Mouse (Mus musculus) brain, embryonic 18.5 days (tissue): ENCODE results near the gene Hspa8.

Experiments used
- DNase-seq: peaks from one replicate; pipeline ENCODE4 v3.0.0-alpha.2; 2012; ENCODE audit warnings: low read depth, low spot score

Gene Hspa8

DNA sequence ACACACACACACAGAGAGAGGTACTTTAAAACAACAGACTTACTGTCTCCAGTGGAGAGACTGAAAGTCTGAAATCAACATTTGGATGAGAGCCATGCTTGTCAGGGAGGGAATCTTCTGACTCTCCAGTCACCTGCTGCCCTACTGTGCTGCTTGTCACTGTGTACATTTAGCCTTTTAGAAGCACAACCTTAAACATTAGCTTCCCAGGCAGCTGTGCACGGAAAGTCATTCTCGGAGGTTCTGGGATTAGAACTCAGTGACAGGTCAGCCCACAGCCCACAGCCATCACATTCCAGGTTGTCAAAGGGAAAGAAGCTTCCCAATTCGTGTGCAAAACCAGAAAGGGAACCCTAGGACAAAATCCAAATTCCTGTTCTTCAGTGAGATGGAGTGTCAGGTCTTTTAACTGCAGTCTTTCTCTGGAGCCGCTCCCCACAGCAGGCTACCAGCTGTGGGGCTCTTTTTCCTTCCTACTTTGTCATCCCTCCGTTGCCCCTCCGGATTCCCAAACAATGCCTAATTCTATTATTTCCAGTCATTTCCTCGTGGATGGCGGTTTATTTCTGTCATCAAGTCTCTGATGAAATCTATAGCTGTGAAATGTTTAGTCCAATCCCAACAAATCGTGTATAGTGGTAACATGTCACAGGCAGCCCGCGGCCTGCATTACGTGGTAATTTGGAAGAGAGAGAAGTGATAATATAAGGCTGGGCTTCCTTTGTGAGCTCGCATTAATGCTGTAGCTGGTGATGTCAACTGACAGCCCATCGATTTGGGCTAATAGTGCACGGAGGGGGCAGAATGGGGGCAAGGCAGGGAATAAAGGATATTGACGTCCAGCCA lies 7.5 kb downstream of the Hspa8 start:
- no peak for DNase-seq

- no peak for DNase-seq
These were observed 8.1 kb downstream of the Hspa8 start for GRCm38 (mm10) chr9:40808907-40809280.

GRCm38 (mm10) chr9:40811860-40812259 lies 11.1 kb downstream of the Hspa8 start:
- DNase-seq = no peak

GRCm38 (mm10) chr9:40814060-40814459 lies 13.3 kb downstream of the Hspa8 start:
- no peak for DNase-seq

GRCm38 (mm10) chr9:40817325-40818028 lies 16.7 kb downstream of the Hspa8 start:
- DNase-seq = no peak

DNA sequence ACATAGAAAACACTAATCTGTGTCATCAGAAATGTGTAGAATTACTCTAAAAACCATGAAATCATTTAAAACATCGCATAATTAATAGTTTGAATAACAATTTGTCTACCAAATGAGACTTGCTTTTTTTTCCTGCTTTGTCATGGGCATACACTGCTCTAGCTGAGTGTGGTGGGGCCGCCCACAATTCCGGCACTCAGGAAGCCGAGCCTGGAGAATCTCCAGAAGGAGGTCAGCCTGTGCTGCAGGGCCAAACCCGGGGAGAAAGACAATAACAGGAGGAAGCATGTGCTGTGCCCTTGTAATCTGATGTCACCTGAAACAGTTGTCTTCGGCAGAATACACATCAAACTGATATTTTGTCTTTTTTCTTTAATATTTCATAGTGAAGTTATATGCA lies 24.8 kb downstream of the Hspa8 start:
- DNase-seq = no peak

DNA sequence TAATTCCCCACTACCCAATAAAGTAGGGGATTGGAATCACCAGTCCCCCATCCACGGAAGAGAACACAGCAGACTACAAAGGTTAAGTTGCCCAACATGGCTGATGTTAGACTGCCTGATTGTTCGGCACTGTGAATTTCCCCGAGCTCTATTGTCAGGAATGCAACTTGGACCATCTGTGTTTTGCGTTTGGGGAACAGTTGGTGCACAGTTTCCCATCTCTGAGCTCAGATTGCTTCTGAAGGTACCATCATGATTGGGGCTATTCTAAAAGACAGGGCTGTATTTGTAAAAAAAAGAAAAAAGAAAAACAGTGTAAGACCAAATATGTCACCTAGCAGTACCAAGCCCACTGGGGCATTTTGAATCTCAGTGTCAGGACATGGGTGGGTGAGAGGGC lies 26.6 kb downstream of the Hspa8 start:
- no peak for DNase-seq

DNA sequence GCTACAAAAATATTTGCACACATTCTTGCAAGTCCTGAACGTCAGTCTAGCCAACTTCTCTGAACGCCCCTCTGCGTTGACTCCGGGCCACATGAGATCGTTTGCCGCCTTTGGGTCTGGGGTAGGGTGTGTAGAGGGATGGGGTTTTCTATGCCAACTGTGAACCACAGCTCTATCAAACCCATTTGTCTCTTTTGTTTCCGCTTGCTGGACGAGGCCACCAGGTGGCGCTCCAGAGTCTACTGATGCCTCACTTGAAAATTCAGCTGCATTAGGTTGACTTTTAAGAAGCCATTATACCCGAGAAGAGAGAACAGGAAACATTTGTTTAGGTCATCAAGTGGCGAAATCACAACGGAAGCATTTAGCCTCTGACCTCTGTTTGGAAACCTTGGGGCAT lies 33.8 kb downstream of the Hspa8 start:
- DNase-seq = no peak

GRCm38 (mm10) chr9:40836681-40837080 lies 35.9 kb downstream of the Hspa8 start:
- no peak for DNase-seq

GRCm38 (mm10) chr9:40839662-40840061 lies 38.9 kb downstream of the Hspa8 start:
- DNase-seq = no peak

- no peak for DNase-seq
These were observed 50.7 kb downstream of the Hspa8 start for GRCm38 (mm10) chr9:40851515-40851914.

DNA sequence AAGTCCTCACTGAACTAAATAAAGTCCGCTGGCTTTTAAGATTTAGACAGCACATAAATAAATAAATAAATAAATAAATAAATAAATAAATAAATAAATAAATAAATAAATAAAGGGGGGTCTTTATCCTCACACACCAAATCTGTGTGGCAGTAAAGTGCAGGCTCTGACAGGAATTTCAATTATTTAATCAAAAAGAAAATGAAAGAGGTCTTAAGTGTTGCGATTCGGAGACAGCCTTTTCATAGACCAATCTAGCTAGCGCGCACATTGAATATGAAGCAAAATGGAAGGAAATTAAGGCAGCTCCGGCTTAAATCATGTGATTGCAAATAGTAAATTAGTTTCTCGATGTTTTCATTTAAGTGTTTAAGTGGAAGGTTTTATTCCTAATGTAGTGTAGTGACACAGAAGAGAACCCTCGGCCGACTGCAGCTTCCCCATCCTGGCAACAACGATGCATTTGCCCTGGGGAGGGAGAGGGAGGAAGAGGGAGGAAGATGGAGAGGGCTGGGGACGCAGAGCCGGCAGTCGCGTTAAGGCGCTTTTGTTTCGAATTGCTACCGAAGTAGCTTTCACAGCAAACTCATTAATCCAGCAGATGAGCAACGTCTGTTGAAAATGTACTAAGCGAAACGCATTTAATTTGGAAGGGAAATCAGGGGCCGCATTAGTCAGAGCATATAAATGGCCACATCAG lies 57.8 kb downstream of the Hspa8 start:
- DNase-seq = no peak

GRCm38 (mm10) chr9:40859196-40859595 lies 58.4 kb downstream of the Hspa8 start:
- no peak for DNase-seq
